Mouse (Mus musculus) forebrain, embryonic 12.5 days (tissue): ENCODE measurements at regions not wholly inside any gene's neighbourhood (a gene's known extent, or its start where the extent isn't known, plus 50 kb on each side); places are given as distances from the start of the nearest gene placed in this dataset.

Experiments
- ATAC-seq: fragments of 200-750 bp; cut with Nextera tagmentation; 2 replicates; pipeline ENCODE4 v1.8.0; 2017; ENCODE audit warnings: moderate TSS enrichment; ENCODE audit not compliant: low FRiP score
- H3K27ac ChIP-seq: fragments of 300-500 bp; sonication (generic); 2 replicates; pipeline ENCODE4 v1.5.1; 2016; ENCODE audit warnings: mild to moderate bottlenecking
- H3K27me3 ChIP-seq: fragments of 300-500 bp; sonication (generic); 2 replicates; pipeline ENCODE4 v1.6.1; 2016; ENCODE audit warnings: mild to moderate bottlenecking
- H3K36me3 ChIP-seq: fragments of 300-500 bp; sonication (generic); replicated peaks from 2 replicates; pipeline ENCODE4 v1.6.1; 2016; ENCODE audit warnings: mild to moderate bottlenecking
- H3K4me1 ChIP-seq: fragments of 300-500 bp; sonication (generic); 2 replicates; pipeline ENCODE4 v1.6.1; 2016
- H3K4me2 ChIP-seq: fragments of 300-500 bp; sonication (generic); 2 replicates; pipeline ENCODE4 v1.6.1; 2016; ENCODE audit warnings: mild to moderate bottlenecking, moderate library complexity
- H3K4me3 ChIP-seq: fragments of 300-500 bp; sonication (generic); replicated peaks from 2 replicates; pipeline ENCODE4 v1.5.1; 2016; ENCODE audit warnings: mild to moderate bottlenecking
- H3K9ac ChIP-seq: fragments of 300-500 bp; sonication (generic); 2 replicates; pipeline ENCODE4 v1.6.1; 2016; ENCODE audit warnings: mild to moderate bottlenecking
- H3K9me3 ChIP-seq: fragments of 300-500 bp; sonication (generic); 2 replicates; pipeline ENCODE4 v1.6.1; 2016
- whole genome bisulfite sequencing: fragments of 180-500 bp; shearing (Covaris S2); methylation state at CpG from one replicate; pipeline ENCODE4 v1.1.7; 2016; 5-methylcytosine and 5-hydroxymethylcytosine counted together

GRCm38 (mm10) chr17:50451606-50452005, 57.6 kb upstream of the Plcl2 start:
- ATAC-seq: no peak
- Histone ChIP-seq H3K27me3 (0 out of 2 replicates have a peak, but pooled peaks cover 3% of the 10 kb centered on the region), H3K4me1 (no peaks in the 10 kb centered on the region), H3K4me3 (no peak overlapping the region), H3K27ac (no peak overlapping the region), H3K9ac (no peak overlapping the region), H3K36me3 (no peaks in the 10 kb centered on the region), H3K4me2 (no peak overlapping the region), H3K9me3 (no peaks in the 10 kb centered on the region)
- WGBS: 93% methylated on average over 3 of the region's 3 CpGs

DNA sequence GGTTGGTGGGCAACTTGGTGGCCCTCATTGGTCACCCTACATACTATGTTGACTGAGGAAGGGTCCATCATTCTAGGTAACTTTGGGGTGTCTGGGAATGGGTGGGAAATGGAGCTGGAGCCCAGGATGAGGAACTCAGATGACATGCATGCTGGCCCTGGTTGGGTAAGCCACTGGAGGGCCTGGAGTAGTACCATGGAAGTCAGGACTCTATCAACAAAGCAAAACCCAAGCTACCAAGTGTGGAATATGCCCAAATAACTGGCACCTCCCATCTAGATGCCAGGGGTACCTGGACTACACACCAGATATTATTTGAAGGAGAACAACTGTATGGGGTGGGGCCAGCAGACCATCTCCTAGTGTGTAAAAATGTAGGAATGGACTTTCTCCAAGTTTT, 55.7 kb upstream of the Plcl2 start:
- H3K36me3 ChIP-seq: no peaks in the 10 kb centered on the region
- H3K9ac ChIP-seq: no peak overlapping the region
- no peak overlapping the region for H3K4me2 ChIP-seq
- H3K4me1 ChIP-seq: no peaks in the 10 kb centered on the region
- no peaks in the 10 kb centered on the region for H3K9me3 ChIP-seq
- no peak for ATAC-seq
- H3K4me3 ChIP-seq: no peak overlapping the region
- H3K27me3 ChIP-seq: 0 out of 2 replicates have a peak, but pooled peaks cover 3% of the 10 kb centered on the region
- H3K27ac ChIP-seq: no peak overlapping the region

DNA sequence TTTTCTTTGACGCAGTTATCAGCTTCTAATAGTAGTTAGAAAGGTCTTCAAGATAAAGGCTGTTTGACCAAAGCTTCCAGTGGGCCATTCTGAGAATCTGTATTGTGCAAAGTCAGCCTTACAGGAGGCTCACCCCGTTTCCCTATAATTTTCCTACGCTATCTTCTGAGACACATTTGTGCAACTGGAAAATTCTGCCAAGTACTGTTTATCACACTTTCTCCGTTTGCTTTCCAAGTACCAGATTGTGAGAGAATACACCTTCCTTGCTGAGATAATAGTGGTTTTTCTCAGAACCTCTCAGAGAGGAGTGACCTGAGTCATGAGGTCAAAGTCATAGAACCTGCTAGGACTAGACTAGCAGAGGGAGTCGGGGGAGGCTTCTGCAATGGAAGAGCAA, 55.2 kb upstream of the Plcl2 start:
- WGBS: 92% methylated on average over 5 of the region's 5 CpGs
- Histone ChIP-seq H3K4me1 (no peaks in the 10 kb centered on the region), H3K4me3 (no peak overlapping the region), H3K27ac (no peak overlapping the region), H3K27me3 (0 out of 2 replicates have a peak, but pooled peaks cover 3% of the 10 kb centered on the region), H3K9me3 (no peaks in the 10 kb centered on the region), H3K36me3 (no peaks in the 10 kb centered on the region), H3K4me2 (no peak overlapping the region), H3K9ac (no peak overlapping the region)
- ATAC-seq: no peak

GRCm38 (mm10) chr17:50454917-50455316, 54.3 kb upstream of the Plcl2 start:
- WGBS: 81% methylated on average over 5 of the region's 5 CpGs
- H3K4me1 ChIP-seq: no peaks in the 10 kb centered on the region
- no peak for ATAC-seq
- 0 out of 2 replicates have a peak, but pooled peaks cover 3% of the 10 kb centered on the region for H3K27me3 ChIP-seq
- H3K9me3 ChIP-seq: no peaks in the 10 kb centered on the region
- no peaks in the 10 kb centered on the region for H3K36me3 ChIP-seq
- no peak overlapping the region for H3K9ac ChIP-seq
- H3K27ac ChIP-seq: no peak overlapping the region
- no peak overlapping the region for H3K4me2 ChIP-seq
- H3K4me3 ChIP-seq: no peak overlapping the region

DNA sequence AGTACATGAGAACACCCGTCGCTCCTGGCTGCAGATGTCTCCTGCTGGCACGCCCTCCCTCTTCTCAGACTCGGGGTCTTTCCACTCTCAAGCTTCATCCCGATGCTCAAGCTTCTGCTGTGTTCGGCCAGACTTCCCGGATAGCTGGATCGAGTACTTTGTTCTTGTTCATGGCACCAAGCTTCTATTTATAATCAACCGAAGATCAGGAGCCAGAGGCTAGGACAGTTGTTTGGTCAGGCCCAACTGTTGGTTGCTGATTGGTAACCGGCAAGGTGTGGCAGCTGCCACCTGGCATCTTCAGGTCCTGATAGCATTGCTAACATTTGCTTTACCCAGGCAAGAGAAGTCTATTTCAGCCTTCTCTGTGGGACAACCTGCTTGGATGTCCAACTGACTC, 53.5 kb upstream of the Plcl2 start:
- H3K9me3 ChIP-seq: no peaks in the 10 kb centered on the region
- 94% methylated on average over 10 of the region's 10 CpGs for WGBS
- no peak overlapping the region for H3K27ac ChIP-seq
- H3K9ac ChIP-seq: no peak overlapping the region
- no peak for ATAC-seq
- no peaks in the 10 kb centered on the region for H3K36me3 ChIP-seq
- H3K27me3 ChIP-seq: 0 out of 2 replicates have a peak, but pooled peaks cover 3% of the 10 kb centered on the region
- H3K4me2 ChIP-seq: no peak overlapping the region
- no peaks in the 10 kb centered on the region for H3K4me1 ChIP-seq
- H3K4me3 ChIP-seq: no peak overlapping the region

- WGBS: 86% methylated on average over 6 of the region's 6 CpGs
- ATAC-seq: no peak
These were observed 52.0 kb upstream of the Plcl2 start for GRCm38 (mm10) chr17:50457053-50457697.

DNA sequence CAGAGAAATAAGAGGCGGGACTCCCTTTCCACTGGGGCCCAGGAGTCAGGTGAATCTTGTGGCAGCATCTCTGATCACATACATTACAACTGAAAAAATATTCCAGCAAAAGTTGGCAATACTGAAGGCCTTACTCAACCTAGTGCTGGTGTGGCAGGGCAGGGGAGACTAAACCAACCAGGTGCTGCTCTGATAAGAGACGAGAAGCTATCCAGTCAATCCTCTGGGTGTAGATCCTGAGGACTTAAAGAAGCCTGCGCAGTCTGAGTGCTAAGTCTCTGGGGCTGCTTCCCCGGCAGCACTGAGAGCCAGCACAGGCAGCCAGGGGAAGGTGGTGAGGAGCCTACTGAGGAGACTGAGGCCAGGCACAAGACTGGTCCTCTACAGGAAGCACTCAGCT, 51.0 kb upstream of the Plcl2 start:
- Histone ChIP-seq H3K4me2 (no peak overlapping the region), H3K4me3 (no peak overlapping the region), H3K4me1 (no peaks in the 10 kb centered on the region), H3K9me3 (no peaks in the 10 kb centered on the region), H3K36me3 (no peaks in the 10 kb centered on the region), H3K27ac (no peak overlapping the region), H3K27me3 (no peaks in the 10 kb centered on the region), H3K9ac (no peak overlapping the region)
- ATAC-seq: no peak
- WGBS: 86% methylated on average over 4 of the region's 4 CpGs

More at GRCm38 (mm10) chr17:50457053-50457697, 52.0 kb upstream of the Plcl2 start:
- H3K9me3 ChIP-seq: no peaks in the 10 kb centered on the region
- H3K4me3 ChIP-seq: no peak overlapping the region
- H3K4me2 ChIP-seq: no peak overlapping the region
- H3K4me1 ChIP-seq: no peaks in the 10 kb centered on the region
- no peaks in the 10 kb centered on the region for H3K36me3 ChIP-seq
- no peak overlapping the region for H3K9ac ChIP-seq
- H3K27me3 ChIP-seq: 0 out of 2 replicates have a peak, but pooled peaks cover 2% of the 10 kb centered on the region
- H3K27ac ChIP-seq: no peak overlapping the region
